Mouse (Mus musculus) heart, embryonic 14.5 days (tissue): ENCODE measurements at regions not wholly inside any gene's neighbourhood (a gene's known extent, or its start where the extent isn't known, plus 50 kb on each side); places are given as distances from the start of the nearest gene placed in this dataset.

Source experiments
- ATAC-seq: fragments of 200-750 bp; cut with Nextera tagmentation; 2 replicates; pipeline ENCODE4 v1.8.0; 2017; ENCODE audit warnings: low read depth, moderate TSS enrichment; ENCODE audit not compliant: insufficient number of reproducible peaks, insufficient read depth, low FRiP score
- H3K27ac ChIP-seq, 2 experiments: fragments of 200-500 bp in 1 of 2; fragments of 300-500 bp in 1 of 2; sonication (generic) in 1 of 2; replicated peaks in 1 of 2; 2 replicates each; pipeline ENCODE4 v1.5.1; 2012 to 2014; ENCODE audit warnings: low read depth in 2 of 2, low read length in 2 of 2, control low read depth in 1 of 2, mild to moderate bottlenecking in 1 of 2, mixed read lengths in 1 of 2; ENCODE audit not compliant: control insufficient read depth in 1 of 2, insufficient read depth in 1 of 2
- H3K27me3 ChIP-seq: fragments of 300-500 bp; sonication (generic); 2 replicates; pipeline ENCODE4 v1.6.1; 2014; ENCODE audit warnings: mild to moderate bottlenecking, low read length, control low read depth; ENCODE audit not compliant: control insufficient read depth, insufficient read depth
- H3K36me3 ChIP-seq: fragments of 300-500 bp; sonication (generic); 2 replicates; pipeline ENCODE4 v1.6.1; 2014; ENCODE audit warnings: mild to moderate bottlenecking, control low read depth, low read length, mixed read lengths; ENCODE audit not compliant: control insufficient read depth, insufficient read depth
- H3K4me1 ChIP-seq, 2 experiments: fragments of 200-500 bp in 1 of 2; fragments of 300-500 bp in 1 of 2; sonication (generic) in 1 of 2; 2 replicates each; pipeline ENCODE4 v1.6.1; 2012 to 2014; ENCODE audit warnings: low read length in 2 of 2, control low read depth in 1 of 2, mixed read lengths in 1 of 2; ENCODE audit not compliant: control insufficient read depth in 2 of 2, insufficient read depth in 2 of 2
- H3K4me2 ChIP-seq: fragments of 300-500 bp; sonication (generic); 2 replicates; pipeline ENCODE4 v1.6.1; 2014; ENCODE audit warnings: mild to moderate bottlenecking, low read length
- H3K4me3 ChIP-seq, 2 experiments: fragments of 200-500 bp in 1 of 2; fragments of 300-500 bp in 1 of 2; sonication (generic) in 1 of 2; 2 replicates each; pipeline ENCODE4 v1.5.1; 2012 to 2014; ENCODE audit warnings: low read length in 2 of 2, mild to moderate bottlenecking in 2 of 2, control low read depth in 1 of 2, low read depth in 1 of 2, moderate library complexity in 1 of 2; ENCODE audit not compliant: control insufficient read depth in 1 of 2, insufficient read depth in 1 of 2
- H3K9ac ChIP-seq: fragments of 300-500 bp; sonication (generic); 2 replicates; pipeline ENCODE4 v1.6.1; 2014; ENCODE audit warnings: mild to moderate bottlenecking, low read length
- H3K9me3 ChIP-seq: fragments of 300-500 bp; sonication (generic); 2 replicates; pipeline ENCODE4 v1.6.1; 2016; ENCODE audit warnings: low read length, control low read depth; ENCODE audit not compliant: control insufficient read depth
- WGBS: fragments of 180-500 bp; shearing (Covaris S2); extraction: QIAGEN DNeasy Blood & Tissue Kit; methylation state at CpG from one replicate; pipeline ENCODE4 v1.1.7; 2014; 5-methylcytosine and 5-hydroxymethylcytosine counted together

DNA sequence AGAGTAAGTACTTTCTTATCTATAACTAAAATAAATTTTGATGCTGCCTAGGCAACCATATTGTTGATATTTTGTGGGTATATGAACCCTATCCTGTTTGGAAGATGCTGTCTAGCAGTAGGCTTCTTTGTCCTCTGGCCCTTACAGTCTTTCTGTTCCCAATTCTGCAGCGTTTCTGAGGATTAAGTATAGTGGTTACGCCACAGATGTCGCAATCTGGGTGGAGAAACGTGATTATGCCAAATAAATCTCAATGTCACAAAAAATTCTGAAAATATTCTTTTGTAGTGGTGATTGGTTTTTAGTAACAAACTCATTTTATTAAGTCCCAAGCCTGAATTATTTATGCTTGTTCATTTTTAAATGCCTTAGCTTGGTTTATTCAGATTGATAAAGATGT is 112.1 kb downstream of the Pcdh18 start:
- Histone ChIP-seq H3K36me3 (no peaks in the 10 kb centered on the region), H3K4me1 (peaks cover 0 to 8% of the 10 kb centered on the region in 2 experiments; a peak in 2 of 4 replicates), H3K4me3 (no peak overlapping the region), H3K9me3 (no peaks in the 10 kb centered on the region), H3K4me2 (no peak overlapping the region), H3K9ac (no peak overlapping the region), H3K27me3 (no peaks in the 10 kb centered on the region), H3K27ac (no peak overlapping the region)
- WGBS: 91% methylated on average over 4 of the region's 4 CpGs
- ATAC-seq: no peak

DNA sequence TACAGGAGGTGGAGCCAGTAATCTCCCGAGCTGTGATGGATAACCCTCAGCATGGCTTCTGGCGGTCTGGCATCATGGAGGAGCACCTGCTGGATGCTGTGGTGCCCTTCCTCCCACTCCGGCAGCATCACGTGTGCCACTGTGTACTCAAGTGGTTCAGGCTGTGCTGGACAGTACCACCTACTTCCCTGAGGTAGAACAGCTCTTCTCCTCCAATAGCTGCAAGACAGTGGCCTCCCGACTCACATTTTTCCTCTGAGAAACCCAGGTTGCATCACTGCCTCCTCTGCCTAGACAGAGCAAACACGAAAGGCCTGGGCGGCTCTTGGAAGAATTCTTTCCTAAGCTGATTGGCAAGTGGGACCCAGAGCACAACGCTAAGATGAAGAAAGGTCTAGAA is 113.3 kb downstream of the Pcdh18 start:
- no peaks in the 10 kb centered on the region for H3K27me3 ChIP-seq
- H3K9me3 ChIP-seq: no peaks in the 10 kb centered on the region
- H3K4me3 ChIP-seq: no peak overlapping the region
- 83% methylated on average over 8 of the region's 8 CpGs for WGBS
- H3K9ac ChIP-seq: no peak overlapping the region
- no peak overlapping the region for H3K4me2 ChIP-seq
- ATAC-seq: no peak
- peak overlapping the region in 1 of 2 experiments; percentile 25; a peak in 1 of 4 replicates for H3K27ac ChIP-seq
- no peaks in the 10 kb centered on the region for H3K36me3 ChIP-seq
- peaks cover 0 to 8% of the 10 kb centered on the region in 2 experiments; a peak in 2 of 4 replicates for H3K4me1 ChIP-seq

DNA sequence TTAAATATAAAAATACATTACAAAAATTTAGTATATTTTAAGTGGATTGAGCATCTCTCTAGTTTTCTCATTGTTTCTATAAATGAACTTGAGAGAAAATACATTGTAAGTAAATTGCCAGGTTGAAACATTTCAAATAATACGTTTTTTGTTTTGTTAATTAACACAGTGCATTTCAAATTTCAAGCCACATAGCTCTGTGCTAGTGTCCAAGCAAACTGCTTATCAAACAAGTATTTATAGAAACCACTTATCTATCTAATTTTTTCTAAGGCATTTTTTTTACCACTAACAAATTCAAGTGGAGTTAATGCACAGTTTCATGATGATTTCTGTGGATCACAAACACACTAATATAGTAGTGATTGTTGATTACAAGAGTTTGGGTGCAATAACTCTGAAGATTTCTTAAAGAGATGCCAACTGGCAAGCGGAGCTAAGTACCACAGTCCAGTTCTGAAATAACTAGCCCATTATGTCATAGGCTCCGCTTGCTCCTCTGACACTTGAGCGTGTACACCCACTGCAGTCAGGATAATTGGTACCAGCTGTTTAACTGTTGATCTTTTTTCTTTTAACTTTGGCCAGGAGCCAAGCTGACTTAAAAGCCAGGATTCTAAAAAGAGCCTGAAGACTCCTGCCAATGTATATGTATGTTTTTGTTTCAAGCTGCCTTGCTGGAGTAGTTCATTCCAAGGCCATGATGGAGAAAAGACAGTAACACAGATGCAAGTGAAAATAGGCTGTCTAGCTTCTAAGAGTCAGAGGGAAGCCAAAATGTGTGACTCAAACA is 115.0 kb downstream of the Pcdh18 start:
- Histone ChIP-seq H3K27ac (peak overlapping the region; percentile 79 to 85), H3K4me1 (peaks cover 0 to 8% of the 10 kb centered on the region in 2 experiments; a peak in 2 of 4 replicates), H3K9ac (no peak overlapping the region), H3K27me3 (no peaks in the 10 kb centered on the region), H3K36me3 (no peaks in the 10 kb centered on the region), H3K4me2 (peak overlapping the region; percentile 20), H3K4me3 (no peak overlapping the region), H3K9me3 (no peaks in the 10 kb centered on the region)
- WGBS: 12% methylated on average over 4 of the region's 4 CpGs
- ATAC-seq: peak; percentile 90

DNA sequence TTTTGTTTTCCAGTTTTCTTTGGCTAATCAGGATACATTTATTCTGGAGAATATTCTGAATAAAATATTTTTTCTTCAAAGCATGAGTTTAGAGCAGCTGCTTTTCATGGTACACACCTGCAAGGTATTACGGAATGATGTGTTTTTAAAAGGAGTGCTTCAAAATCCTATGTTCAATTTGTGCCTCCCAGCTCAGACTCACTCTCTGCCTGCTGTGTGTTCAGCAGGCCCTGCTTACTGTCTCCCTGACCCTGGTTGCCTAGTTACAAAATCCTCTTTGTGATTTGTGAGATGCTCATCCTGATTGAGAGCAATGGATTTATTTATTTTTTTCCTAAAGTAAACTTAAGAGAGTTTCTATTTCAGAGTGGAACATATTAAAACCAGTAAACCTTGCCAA is 115.7 kb downstream of the Pcdh18 start:
- Histone ChIP-seq H3K9ac (no peak overlapping the region), H3K4me3 (no peak overlapping the region), H3K9me3 (no peaks in the 10 kb centered on the region), H3K27ac (peak overlapping the region; percentile 42 to 54; a peak in 3 of 4 replicates), H3K36me3 (no peaks in the 10 kb centered on the region), H3K4me1 (peaks cover 0 to 8% of the 10 kb centered on the region in 2 experiments; a peak in 2 of 4 replicates), H3K27me3 (no peaks in the 10 kb centered on the region), H3K4me2 (no peak overlapping the region)
- WGBS: 61% methylated on average over 1 of the region's 1 CpGs
- no peak for ATAC-seq

DNA sequence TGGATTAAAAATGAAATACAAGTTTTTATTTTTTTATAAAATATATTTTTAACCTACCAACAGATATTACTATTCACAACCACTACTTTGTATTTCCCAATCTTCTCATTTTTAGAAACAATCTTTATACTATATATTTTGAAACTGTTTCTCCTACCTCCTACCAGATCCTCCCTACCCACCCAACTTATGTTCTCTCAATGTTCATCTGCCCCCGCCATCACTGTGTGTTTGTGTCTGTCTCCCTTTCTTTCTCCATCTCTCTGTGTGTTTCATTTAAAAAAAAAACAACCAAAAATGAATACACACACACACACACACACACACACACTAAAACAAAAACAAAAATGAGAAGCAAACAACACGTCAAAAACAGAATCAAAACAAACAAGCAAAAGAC is 118.5 kb downstream of the Pcdh18 start:
- peaks cover 0 to 8% of the 10 kb centered on the region in 2 experiments; a peak in 2 of 4 replicates for H3K4me1 ChIP-seq
- no peak overlapping the region for H3K4me2 ChIP-seq
- no peak overlapping the region for H3K4me3 ChIP-seq
- H3K9me3 ChIP-seq: no peaks in the 10 kb centered on the region
- WGBS: 87% methylated on average over 2 of the region's 2 CpGs
- no peak for ATAC-seq
- H3K27ac ChIP-seq: no peak overlapping the region
- no peaks in the 10 kb centered on the region for H3K36me3 ChIP-seq
- H3K27me3 ChIP-seq: no peaks in the 10 kb centered on the region
- no peak overlapping the region for H3K9ac ChIP-seq

DNA sequence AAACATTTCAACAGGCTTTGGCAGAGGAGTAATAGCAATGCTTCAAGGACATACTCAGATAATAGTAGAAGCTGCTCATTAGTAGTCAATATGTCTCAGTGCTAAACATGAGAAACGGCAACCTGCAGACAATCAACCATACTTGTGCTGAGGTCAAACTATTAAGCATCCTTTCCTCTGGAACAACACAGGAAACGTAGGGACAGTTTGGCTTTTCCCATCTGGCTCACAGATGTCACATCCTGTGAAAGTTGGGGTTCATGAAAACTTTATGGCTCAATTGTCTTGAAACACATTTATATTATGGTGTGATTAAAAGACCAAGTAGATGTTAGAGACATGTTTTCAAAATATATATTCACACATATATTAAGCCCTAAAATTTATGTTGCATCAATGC is 120.4 kb downstream of the Pcdh18 start:
- Histone ChIP-seq H3K27me3 (no peaks in the 10 kb centered on the region), H3K27ac (no peak overlapping the region)
- 63% methylated on average over 2 of the region's 2 CpGs for WGBS

DNA sequence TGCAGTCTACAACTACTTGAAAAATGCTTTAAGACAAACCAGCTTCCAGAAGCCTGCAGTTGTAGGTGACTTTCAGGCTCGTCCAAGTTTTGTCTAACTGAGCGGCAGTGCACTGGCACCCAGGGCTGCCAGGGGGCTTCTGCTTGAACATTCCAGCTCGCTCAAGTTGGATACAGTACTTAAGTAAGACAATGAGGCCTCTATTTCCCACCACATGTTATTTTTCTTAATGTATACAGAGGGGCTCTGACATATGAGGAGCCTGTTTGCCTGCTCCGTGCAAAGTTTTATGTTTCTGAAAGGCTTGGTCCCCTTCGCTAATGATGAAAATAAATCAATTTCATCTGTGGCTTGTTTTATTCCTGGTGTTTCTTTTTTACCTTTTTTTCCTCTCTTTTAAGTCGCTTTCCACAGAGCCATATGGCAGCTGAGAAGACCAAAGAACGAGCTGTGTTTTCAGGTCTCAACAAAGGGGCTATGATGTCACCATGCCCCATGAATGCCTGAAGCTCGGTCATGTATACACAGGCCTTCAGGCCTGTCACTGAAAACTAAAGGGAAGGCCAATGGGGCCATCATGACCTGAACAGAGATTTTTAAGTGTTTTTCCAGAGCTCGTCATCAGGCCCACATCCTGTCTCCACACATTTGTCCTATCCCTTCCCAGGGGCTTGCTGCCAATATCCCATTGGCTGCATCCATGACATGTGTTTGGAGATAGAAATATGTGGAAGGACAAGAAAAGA is 164.2 kb downstream of the Pcdh18 start:
- Histone ChIP-seq H3K9me3 (no peaks in the 10 kb centered on the region), H3K4me3 (no peak overlapping the region), H3K9ac (no peak overlapping the region), H3K4me2 (no peak overlapping the region), H3K36me3 (no peaks in the 10 kb centered on the region), H3K27ac (no peak overlapping the region), H3K27me3 (no peaks in the 10 kb centered on the region), H3K4me1 (0 out of 4 replicates have a peak, but pooled peaks cover 0 to 4% of the 10 kb centered on the region in 2 experiments)
- 62% methylated on average over 9 of the region's 9 CpGs for WGBS
- ATAC-seq: no peak

More for the DNA sequence above, 120.4 kb downstream of the Pcdh18 start:
- Histone ChIP-seq H3K4me1 (0 out of 4 replicates have a peak, but pooled peaks cover 0 to 2% of the 10 kb centered on the region in 2 experiments), H3K4me2 (no peak overlapping the region), H3K36me3 (no peaks in the 10 kb centered on the region), H3K9ac (no peak overlapping the region), H3K9me3 (no peaks in the 10 kb centered on the region), H3K4me3 (no peak overlapping the region)
- ATAC-seq: no peak
